Mouse (Mus musculus) heart, embryonic 11.5 days (tissue): ENCODE measurements at regions not wholly inside any gene's neighbourhood (a gene's known extent, or its start where the extent isn't known, plus 50 kb on each side); places are given as distances from the start of the nearest gene placed in this dataset.

Source experiments
- ATAC-seq: fragments of 200-750 bp; cut with Nextera tagmentation; replicated peaks from 2 replicates; pipeline ENCODE4 v1.8.0; 2017; ENCODE audit warnings: moderate library complexity; ENCODE audit not compliant: insufficient number of reproducible peaks, low FRiP score, low TSS enrichment
- H3K27ac ChIP-seq: fragments of 300-500 bp; sonication (generic); 2 replicates; pipeline ENCODE4 v1.5.1; 2014; ENCODE audit warnings: mild to moderate bottlenecking, low read depth, low read length
- H3K27me3 ChIP-seq: fragments of 300-500 bp; sonication (generic); 2 replicates; pipeline ENCODE4 v1.6.1; 2014; ENCODE audit warnings: mild to moderate bottlenecking, low read length, mixed read lengths; ENCODE audit not compliant: control insufficient read depth, insufficient read depth
- H3K36me3 ChIP-seq: fragments of 300-500 bp; sonication (generic); 2 replicates; pipeline ENCODE4 v1.6.1; 2014; ENCODE audit warnings: mild to moderate bottlenecking, low read length, moderate library complexity, mixed read lengths; ENCODE audit not compliant: control insufficient read depth, insufficient read depth
- H3K4me1 ChIP-seq: fragments of 300-500 bp; sonication (generic); 2 replicates; pipeline ENCODE4 v1.6.1; 2014; ENCODE audit warnings: low read length; ENCODE audit not compliant: control insufficient read depth, insufficient read depth
- H3K4me2 ChIP-seq: fragments of 300-500 bp; sonication (generic); 2 replicates; pipeline ENCODE4 v1.6.1; 2014; ENCODE audit warnings: mild to moderate bottlenecking, moderate library complexity
- H3K4me3 ChIP-seq: fragments of 300-500 bp; sonication (generic); 2 replicates; pipeline ENCODE4 v1.5.1; 2014; ENCODE audit warnings: low read depth, low read length
- H3K9ac ChIP-seq: fragments of 300-500 bp; sonication (generic); 2 replicates; pipeline ENCODE4 v1.6.1; 2014; ENCODE audit warnings: mild to moderate bottlenecking, low read depth, low read length, moderate library complexity
- H3K9me3 ChIP-seq: fragments of 300-500 bp; sonication (generic); replicated peaks from 2 replicates; pipeline ENCODE4 v1.6.1; 2016; ENCODE audit warnings: low read length; ENCODE audit not compliant: control insufficient read depth
- WGBS: fragments of 180-500 bp; shearing (Covaris S2); extraction: QIAGEN DNeasy Blood & Tissue Kit; methylation state at CpG from one replicate; pipeline ENCODE4 v1.1.7; 2014; ENCODE audit not compliant: insufficient replicate concordance; 5-methylcytosine and 5-hydroxymethylcytosine counted together

- peaks cover 15% of the 10 kb centered on the region for H3K4me1 ChIP-seq
- H3K4me3 ChIP-seq, result no peak overlapping the region
- 75% methylated on average over 5 of the region's 5 CpGs for WGBS
- no peaks in the 10 kb centered on the region for H3K36me3 ChIP-seq
- no peak overlapping the region for H3K4me2 ChIP-seq
- H3K9ac ChIP-seq, result no peak overlapping the region
- ATAC-seq, result no peak
- no peak overlapping the region for H3K27ac ChIP-seq
- no peaks in the 10 kb centered on the region for H3K9me3 ChIP-seq
- peaks cover 25% of the 10 kb centered on the region for H3K27me3 ChIP-seq
Measured at GRCm38 (mm10) chr1:92741047-92741446, 90.4 kb upstream of the Gpc1 start.

- no peak for ATAC-seq
- H3K27ac ChIP-seq, result no peak overlapping the region
Measured at GRCm38 (mm10) chr1:92737600-92738197, 89.1 kb upstream of the Otos start.

GRCm38 (mm10) chr1:92736411-92736810 is 87.8 kb upstream of the Otos start:
- WGBS, result 63% methylated on average over 7 of the region's 7 CpGs
- ATAC-seq, result no peak
- H3K4me2 ChIP-seq, result no peak overlapping the region
- H3K27ac ChIP-seq, result no peak overlapping the region
- H3K36me3 ChIP-seq, result no peaks in the 10 kb centered on the region
- H3K4me3 ChIP-seq, result no peak overlapping the region
- no peak overlapping the region for H3K9ac ChIP-seq
- peaks cover 3% of the 10 kb centered on the region; the same call in 1 of the 2 replicates for H3K4me1 ChIP-seq
- no peaks in the 10 kb centered on the region for H3K9me3 ChIP-seq
- peaks cover 28% of the 10 kb centered on the region for H3K27me3 ChIP-seq

More at GRCm38 (mm10) chr1:92737600-92738197, 89.1 kb upstream of the Otos start:
- WGBS, result 27% methylated on average over 11 of the region's 11 CpGs
- Histone ChIP-seq H3K9me3 (no peaks in the 10 kb centered on the region), H3K27me3 (peaks cover 28% of the 10 kb centered on the region), H3K9ac (no peak overlapping the region), H3K36me3 (no peaks in the 10 kb centered on the region), H3K4me3 (no peak overlapping the region), H3K4me2 (no peak overlapping the region), H3K4me1 (peaks cover 3% of the 10 kb centered on the region; the same call in 1 of the 2 replicates)

DNA sequence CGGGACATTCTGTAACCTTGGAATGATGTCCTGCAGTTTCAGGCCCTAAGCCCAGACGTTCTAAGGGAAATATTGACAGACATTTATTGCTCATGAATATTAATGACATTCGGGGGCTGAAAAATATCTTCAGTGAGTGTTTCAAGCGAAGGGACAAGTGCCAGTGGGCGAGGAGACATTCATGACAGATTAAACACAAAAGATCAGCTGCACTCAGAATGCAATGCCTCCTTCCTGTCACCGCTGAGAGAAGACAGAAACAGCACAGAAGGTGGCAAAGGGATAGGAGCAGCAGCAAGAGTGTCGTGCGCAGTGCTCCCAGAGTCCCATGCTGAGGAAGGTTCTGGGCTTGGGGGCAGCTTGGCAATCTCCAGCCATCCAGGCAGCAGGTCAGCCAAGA is 85.1 kb upstream of the Otos start:
- ATAC-seq, result no peak
- H3K36me3 ChIP-seq, result no peaks in the 10 kb centered on the region
- H3K4me2 ChIP-seq, result no peak overlapping the region
- 63% methylated on average over 8 of the region's 8 CpGs for WGBS
- no peak overlapping the region for H3K4me3 ChIP-seq
- no peak overlapping the region for H3K27ac ChIP-seq
- peaks cover 15% of the 10 kb centered on the region for H3K27me3 ChIP-seq
- H3K9ac ChIP-seq, result no peak overlapping the region
- no peaks in the 10 kb centered on the region for H3K9me3 ChIP-seq
- H3K4me1 ChIP-seq, result peaks cover 3% of the 10 kb centered on the region; the same call in 1 of the 2 replicates

DNA sequence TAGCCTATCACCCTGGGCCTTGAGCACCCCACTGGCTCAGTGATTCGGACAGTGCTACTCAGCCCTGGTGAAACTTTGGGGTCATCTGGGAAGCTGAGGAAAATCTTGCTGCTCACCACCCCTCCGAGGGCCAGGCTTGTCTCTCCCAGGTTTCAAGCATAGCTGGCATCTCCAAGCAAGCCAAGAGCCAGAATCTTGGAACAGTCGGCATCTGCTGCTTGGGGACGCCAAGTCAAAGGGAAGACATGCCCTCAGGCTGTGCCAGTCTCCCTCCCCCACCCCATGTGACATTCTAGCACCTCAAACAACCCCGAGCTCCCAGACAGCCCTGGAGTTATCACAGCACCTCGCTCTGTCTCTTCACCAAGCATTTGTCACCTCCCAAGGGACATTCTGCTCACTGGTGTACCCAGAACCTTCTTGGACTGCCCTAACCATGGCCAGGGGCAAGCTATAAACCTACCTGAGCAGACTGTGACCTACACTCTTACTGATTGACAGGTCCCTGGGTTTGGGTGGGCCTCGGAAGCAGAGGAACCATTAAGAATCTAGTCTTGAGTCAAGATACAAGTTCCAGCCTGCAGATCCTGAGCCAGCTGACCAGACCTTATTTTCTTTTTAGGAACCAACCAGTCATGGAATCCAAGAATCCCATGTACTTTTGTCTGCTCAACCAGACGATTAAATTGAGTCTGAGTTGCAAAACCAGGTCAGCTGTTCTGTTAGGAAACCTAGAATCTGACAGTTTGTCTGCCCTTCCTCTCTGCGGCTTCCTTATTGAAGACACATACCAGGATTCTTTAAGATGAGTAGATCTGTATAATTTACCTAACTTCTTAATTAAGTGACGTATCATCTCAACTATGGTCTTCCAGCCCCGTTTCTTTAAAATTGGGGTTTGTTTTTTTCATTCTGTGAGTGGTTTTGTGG is 83.0 kb upstream of the Otos start:
- no peak for ATAC-seq
- Histone ChIP-seq H3K9me3 (no peaks in the 10 kb centered on the region), H3K36me3 (no peaks in the 10 kb centered on the region), H3K9ac (no peak overlapping the region), H3K4me1 (peaks cover 3% of the 10 kb centered on the region; the same call in 1 of the 2 replicates), H3K27ac (no peak overlapping the region), H3K4me3 (no peak overlapping the region), H3K4me2 (no peak overlapping the region), H3K27me3 (peaks cover 5% of the 10 kb centered on the region; the same call in 1 of the 2 replicates)
- WGBS, result 75% methylated on average over 11 of the region's 11 CpGs

- Histone ChIP-seq H3K27me3 (peaks cover 14% of the 10 kb centered on the region; the same call in 1 of the 2 replicates), H3K27ac (no peak overlapping the region), H3K4me2 (no peak overlapping the region), H3K4me3 (no peak overlapping the region), H3K36me3 (no peaks in the 10 kb centered on the region), H3K9ac (no peak overlapping the region), H3K4me1 (peaks cover 3% of the 10 kb centered on the region; the same call in 1 of the 2 replicates), H3K9me3 (no peaks in the 10 kb centered on the region)
- WGBS, result 77% methylated on average over 6 of the region's 6 CpGs
- no peak for ATAC-seq
Measured at GRCm38 (mm10) chr1:92730576-92730975, 81.9 kb upstream of the Otos start.

DNA sequence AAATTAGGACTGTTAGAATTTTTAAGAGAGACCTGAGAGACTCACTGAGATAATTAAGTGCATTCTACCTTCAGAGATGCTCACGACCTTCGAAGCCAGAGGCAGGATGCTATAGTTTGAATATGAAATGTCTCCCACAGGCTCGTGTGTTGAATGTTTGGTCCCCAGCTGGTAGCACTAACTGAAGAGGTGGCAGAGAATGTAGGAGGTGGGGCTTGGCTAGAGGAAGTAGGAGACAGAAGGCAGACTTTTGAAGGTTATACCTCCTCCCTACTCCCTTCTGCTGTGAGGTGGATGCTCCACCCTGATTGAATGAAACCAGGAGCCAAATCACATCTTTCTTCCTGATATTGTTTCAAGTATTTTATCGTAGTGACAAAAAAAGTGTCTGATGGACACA is 79.3 kb upstream of the Otos start:
- no peaks in the 10 kb centered on the region for H3K9me3 ChIP-seq
- no peak overlapping the region for H3K27ac ChIP-seq
- peaks cover 12% of the 10 kb centered on the region; the same call in 1 of the 2 replicates for H3K27me3 ChIP-seq
- H3K4me3 ChIP-seq, result no peak overlapping the region
- no peaks in the 10 kb centered on the region for H3K36me3 ChIP-seq
- WGBS, result 67% methylated on average over 4 of the region's 4 CpGs
- no peak overlapping the region for H3K4me2 ChIP-seq
- ATAC-seq, result no peak
- no peaks in the 10 kb centered on the region for H3K4me1 ChIP-seq
- no peak overlapping the region for H3K9ac ChIP-seq

DNA sequence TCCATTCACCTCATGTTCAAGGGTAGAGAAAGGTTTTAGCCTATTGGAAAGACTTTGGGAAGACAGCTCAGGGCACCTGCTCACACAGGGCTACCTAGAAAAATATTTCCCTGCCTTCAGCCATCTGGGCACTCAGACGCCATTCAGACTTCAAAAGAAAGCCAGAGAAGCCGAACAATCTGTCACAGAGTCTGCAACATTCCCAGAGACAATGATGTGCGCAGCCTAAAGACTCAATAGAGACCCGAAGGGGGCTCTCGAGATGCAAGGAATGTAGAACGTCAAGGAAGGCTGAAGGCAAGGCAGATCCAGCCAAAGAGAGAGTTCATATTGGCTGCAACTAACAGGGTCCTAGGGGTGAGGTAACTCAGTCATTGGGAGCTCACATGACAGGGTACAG is 78.7 kb upstream of the Otos start:
- Histone ChIP-seq H3K27me3 (peaks cover 12% of the 10 kb centered on the region; the same call in 1 of the 2 replicates), H3K9ac (no peak overlapping the region), H3K9me3 (no peaks in the 10 kb centered on the region), H3K4me3 (no peak overlapping the region), H3K4me1 (no peaks in the 10 kb centered on the region), H3K36me3 (no peaks in the 10 kb centered on the region), H3K27ac (no peak overlapping the region), H3K4me2 (no peak overlapping the region)
- WGBS, result 68% methylated on average over 6 of the region's 6 CpGs
- ATAC-seq, result no peak
